Mouse (Mus musculus) frontal cortex, postnatal 10 days (tissue): Measurements from ENCODE around the gene 2810006K23Rik.
"Not testable (repeated sequence)": the region's sequence is repeated elsewhere in the genome, so short reads cannot be mapped to it uniquely, and the experiment has no call there.

Experiments used
- DNase-seq, 2 experiments: peaks; one replicate each; pipeline ENCODE4 v3.0.0; 2022; ENCODE audit warnings: low spot score in 2 of 2, mixed read lengths in 1 of 2

2810006K23Rik gene

DNA sequence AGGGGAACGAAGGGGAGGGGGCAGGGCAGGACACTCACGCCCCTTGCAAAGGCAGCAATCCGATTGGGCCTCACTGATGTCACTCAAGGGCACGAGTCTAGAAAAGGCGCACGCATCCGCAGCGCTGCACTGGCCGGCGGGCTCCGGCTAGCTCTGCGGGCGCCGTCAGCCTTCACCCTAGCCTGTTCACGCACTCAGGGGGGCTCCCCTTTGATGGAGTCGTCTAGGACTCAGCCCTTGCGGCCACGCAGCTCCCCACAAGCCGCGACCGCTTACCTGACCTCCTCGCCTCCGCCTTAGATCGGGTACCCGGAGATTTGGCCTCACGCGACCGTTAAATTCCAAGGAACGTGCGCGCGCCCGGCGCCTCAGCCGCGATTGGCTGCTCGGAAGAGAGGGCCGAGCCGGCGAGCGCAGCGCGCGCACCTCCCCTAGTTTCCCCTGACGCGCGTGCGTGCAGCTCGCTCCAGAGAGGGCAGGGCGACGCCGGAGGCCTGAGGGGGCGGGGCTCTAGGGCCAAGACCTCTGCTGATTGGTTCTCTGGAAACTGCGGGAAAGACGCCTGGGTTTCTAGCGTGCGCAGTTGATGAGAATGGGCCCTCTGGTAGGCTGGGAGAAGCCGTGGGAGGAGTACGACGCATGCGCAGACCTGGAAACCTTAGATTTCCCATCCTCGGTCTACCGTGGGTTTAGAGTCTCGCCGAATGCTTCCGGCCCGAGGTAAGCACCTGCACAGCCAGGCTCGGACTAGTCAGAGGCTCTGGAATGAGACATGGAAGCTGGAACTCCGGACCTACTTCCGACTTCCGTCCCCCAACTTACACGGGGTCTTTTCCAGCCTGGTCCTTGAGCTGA lies at the start of gene 2810006K23Rik, which contains the start of gene Mphosph9:
TSS of gene 2810006K23Rik (plus strand) at position 580 of the 855 bp plus-strand sequence.
TSS of gene Mphosph9 (minus strand) at position 463 of the 855 bp plus-strand sequence.
- peak; percentile 99 for DNase-seq

DNA sequence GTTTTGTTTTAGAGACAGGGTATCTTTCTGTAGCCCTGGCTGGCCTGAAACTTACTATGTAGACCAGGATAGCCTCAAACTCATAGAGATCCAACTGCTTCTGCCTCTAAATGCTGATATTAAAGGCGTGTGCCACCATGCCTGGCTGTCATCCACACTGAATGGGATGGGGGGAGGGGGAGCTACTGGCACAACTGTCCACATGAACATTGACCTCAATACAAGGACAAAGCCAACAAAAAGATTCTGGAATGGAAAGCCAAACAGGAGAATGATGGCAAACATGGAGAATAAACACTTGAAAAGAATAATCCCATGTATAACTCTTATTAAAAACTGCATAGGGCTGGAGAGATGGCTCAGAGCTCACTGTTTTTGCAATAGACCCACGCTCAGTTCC lies 45.0 kb upstream of the 2810006K23Rik start:
- DNase-seq: no peak

DNA sequence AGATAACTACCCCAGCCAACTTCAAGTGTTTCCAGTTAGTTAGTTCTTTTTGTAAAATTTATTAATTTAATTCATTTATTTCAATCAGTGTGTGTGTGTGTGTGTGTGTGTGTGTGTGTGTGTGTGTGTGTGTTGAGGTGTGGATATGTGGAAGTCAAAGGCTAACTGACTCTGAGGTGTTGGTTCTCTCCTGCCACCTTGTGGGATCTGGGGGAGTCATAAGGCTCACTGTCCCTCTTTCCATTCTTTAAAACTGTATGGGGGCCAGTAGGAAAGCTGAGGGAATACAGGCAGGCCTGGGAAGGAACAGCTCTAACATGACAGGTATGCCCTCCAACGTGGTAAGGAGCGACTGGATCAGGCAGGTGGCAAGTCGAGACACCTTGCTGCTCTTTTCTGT lies 43.6 kb upstream of the 2810006K23Rik start:
- DNase-seq: no peak

DNA sequence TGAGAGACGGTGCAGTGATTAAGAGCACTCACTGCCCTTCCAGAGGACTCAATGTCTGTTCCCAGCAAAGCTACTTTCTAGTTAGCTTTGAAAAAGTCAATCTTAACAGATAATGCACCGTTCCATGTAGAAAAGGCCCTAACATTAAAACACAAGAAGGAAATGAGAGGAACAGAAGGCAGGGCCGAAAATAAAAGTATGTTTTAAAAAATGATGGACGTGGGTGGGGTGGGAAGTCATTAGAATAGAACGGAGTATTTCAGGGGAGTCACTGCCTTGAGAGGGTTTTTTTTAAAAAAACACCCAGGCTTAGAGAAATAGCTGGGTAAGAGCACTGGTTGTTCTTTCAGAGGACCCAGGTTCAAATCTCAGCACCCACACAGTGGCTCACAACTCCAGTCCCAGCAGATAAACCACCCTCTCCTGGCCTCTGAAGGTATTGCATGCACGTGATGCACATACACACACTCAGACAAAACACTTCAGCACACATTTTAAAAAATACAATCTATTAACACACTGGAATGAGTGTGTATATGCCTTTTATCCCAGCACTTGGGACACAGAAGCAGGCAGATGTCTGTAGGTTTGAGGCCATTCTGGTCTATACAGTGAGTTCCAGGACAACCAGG lies 40.2 kb upstream of the 2810006K23Rik start:
- no peak for DNase-seq

DNA sequence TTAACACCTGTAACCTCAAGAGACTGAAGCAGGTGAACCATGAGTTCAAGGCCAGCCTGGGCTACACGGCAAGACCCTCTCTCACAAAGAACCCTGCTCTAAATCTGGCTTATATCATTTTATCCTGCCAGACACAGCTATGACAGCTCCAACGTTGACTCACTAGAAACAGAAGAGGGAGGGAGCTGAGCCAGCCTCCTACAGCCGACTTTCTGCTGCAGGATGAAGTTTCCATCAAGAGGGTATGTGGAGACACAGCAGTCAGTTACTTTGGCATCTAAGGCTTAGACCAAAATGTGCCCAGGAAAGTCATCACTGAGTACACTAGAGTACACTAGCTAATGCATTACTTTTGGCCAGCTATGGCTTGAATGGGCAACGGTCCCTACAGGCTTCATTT lies 37.7 kb upstream of the 2810006K23Rik start:
- DNase-seq: no peak

DNA sequence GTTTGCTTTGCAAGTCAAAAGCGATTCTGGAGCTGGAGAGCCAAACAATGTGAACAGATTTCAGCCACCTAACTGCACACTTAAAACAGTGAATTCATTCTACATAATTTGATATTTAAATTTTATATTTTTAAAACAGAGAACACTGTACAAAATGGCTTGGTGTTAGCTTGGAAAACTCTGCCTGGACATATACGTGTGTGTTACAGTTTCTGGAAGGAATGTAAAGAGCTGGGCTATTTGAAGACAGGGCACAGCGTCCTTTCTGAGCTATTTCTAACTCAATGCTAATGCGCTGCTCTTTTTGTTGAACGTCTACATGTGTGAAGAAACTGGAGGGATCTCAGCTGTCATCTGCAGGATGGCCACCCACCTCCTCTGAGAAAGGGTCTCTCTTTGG lies 33.9 kb upstream of the 2810006K23Rik start:
- DNase-seq: no peak

DNA sequence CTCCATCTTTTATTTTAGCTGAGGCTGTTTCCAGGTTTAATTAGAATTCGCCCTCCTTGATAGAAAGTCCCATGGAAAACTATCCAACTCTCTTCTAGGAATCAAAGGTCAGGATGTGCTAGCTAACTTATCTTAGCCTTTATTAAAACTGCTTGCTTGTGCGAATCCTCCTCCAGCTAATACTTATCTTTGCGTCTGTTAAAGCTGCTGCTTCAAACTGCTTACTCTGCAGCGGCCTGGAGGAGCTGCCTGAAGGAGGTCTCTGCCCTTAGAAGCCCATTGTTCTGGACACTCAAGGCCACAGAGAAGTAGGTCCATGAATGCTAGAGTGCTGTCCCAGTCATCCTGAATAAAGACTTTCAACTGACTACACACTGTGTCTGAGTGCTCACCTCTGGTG lies 31.4 kb upstream of the 2810006K23Rik start:
- DNase-seq: no peak

DNA sequence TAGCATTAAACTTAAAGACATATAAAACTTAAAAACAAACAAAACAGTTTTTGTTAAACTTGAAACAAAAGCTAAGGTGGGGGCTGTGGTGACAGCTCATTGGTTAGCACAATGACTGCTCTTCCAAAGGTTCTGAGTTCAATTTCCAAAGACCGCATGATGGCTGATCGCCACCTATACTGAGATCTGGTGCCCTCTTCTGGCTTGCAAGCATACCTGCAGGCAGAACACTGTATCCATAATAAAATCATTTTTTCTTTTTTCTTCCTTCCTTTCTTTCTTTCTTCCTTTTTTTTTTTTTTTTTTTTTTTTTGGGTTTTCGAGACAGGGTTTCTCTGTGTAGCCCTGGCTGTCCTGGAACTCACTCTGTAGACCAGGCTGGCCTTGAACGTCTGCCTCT lies 28.6 kb upstream of the 2810006K23Rik start:
- DNase-seq: not testable (repeated sequence)

DNA sequence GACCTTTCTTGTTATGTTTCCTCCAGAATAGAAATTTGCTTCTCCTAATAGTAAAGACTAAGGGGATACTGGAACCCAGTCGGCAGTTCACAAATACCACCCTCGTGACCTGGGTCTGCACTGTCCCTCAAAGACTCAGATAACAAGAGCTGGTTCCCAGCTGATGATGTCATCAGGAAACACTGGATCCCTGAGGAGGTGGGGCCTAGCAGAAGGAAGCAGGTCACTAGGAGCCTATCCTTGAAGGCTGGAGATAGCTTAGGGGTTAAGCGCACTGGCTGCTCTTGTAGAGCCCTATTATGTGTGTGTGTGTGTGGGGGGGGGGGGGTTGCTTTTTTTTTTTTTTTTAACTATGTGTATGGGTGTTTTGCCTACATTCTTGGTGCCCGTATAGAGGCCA lies 27.8 kb upstream of the 2810006K23Rik start:
- no peak for DNase-seq

DNA sequence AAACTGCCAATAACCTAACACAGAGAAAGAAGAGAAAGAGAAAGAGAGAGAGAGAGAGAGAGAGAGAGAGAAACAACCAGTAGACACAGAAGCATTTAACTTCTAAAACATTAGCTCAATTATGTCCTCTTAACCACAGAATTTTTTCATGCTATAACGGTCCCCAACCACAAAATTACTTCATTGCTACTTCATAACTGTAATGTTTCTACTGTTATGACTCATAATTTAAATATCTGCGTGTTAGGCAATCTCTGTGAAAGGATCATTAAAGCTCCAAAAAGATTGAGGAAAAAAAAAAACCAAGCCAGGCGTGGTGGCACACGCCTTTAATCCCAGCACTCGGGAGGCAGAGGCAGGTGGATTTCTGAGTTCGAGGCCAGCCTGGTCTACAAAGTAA lies 25.0 kb upstream of the 2810006K23Rik start:
- DNase-seq: not testable (repeated sequence)

DNA sequence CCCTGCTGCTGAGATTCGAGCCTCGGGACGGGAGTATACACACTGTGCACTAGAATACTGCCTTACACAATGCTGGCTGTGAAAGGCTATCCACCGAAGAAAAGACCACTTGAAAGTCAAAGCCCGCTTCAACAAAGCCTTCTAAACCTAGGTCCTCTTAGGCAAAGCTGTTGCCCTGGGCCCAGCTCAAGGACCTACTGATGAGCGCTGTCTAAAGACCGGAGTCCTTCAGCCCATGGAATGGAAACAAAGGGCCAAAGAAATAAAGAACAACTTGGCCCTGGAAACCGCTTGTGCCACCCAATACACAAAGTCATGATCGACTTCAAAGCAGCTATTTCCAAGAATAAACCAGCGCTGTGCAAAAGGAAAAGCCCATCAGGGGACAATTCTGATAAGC lies 18.7 kb upstream of the 2810006K23Rik start:
- no peak for DNase-seq

DNA sequence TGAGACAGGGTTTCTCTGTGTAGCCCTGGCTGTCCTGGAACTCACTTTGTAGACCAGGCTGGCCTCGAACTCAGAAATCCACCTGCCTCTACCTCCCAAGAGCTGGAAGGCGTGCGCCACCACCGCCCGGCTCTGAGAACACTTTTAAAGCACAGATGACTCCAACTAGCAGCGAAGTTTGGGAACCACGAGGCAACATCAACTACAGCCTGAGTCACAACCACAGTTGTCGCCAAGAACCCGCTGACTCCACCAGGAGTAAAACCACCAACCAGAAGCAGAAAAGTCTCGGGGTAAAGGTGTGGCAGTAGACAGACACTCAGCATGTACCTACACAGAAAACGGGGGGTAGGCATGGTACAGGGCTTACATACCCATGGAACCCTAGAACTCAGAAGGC lies 17.8 kb upstream of the 2810006K23Rik start:
- no peak for DNase-seq

DNA sequence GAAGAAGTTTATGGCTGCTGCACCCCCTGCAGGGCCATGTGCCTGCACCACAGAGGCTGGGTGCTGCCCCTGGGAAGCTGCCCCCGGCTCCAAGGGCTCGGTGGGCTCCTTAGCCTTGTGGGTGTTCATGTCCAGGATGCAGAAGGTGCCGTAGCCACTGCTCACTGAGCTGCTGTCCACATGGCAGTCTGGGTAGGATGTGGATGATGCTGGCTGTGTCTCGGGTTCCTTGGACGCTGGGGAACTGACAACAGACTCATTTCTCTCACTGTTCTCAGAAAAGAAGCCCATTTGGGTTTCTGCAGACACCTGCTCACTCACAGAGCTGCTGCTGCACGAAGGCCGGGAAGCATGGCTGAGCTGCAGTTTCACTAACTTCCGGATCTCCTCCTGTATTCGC lies 12.4 kb upstream of the 2810006K23Rik start:
- no peak for DNase-seq

DNA sequence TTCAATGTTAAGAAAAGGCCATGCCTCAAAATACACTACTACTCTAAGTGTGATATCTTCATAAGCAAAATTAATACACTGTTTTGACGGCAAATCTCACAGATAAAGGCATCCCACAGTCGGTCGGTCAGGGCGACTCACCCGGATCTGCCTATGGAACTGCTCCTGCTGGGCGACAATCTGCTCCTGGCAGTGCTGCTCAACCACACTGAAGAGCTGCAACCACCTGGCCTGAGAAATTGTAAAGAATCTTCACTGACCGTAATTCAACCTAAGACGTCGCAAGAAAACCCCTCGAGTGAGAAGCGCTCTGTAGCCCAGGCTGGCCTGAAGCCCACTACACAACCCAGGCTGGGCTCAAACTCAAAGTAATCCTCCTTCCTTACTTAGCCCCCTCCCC lies 11.9 kb upstream of the 2810006K23Rik start:
- no peak for DNase-seq

DNA sequence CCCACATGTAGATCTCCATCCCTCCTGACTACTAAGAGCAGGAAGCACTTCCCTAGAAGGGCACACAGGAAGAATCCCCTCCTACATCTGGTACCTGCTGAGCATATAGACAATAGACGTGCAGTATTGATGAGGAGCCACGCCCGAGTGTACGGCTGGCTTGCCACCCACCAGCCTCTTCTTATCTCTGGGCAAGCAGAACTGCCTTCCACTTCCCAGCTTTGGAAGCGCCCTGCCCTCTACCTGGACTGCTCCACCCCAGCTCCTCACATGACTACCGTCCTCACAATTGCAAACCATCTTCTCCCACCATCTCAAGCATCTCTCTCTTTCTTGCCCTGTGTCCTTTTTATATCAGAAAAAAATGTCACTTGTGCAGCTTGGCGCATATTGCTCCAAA lies 10.2 kb upstream of the 2810006K23Rik start:
- no peak for DNase-seq

DNA sequence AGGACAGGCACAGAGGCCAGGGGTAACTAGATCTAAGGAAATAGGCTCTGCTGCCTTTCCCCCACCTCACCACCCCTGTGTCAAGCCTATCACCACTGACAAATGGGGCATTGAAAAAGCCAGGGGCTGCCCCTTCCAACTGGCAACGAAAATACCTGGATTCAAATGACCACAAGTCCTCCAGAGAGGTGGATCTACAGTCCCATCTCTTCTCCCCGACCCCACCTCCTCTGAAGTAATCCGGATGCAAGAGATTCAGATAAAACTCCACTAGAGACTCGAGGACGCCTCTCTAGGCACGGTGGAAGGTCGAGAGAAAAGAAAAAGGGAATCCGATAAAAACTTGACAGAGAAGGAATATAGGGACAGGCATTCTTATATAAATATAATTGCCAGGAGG lies 1.1 kb upstream of the 2810006K23Rik start:
- DNase-seq: no peak

DNA sequence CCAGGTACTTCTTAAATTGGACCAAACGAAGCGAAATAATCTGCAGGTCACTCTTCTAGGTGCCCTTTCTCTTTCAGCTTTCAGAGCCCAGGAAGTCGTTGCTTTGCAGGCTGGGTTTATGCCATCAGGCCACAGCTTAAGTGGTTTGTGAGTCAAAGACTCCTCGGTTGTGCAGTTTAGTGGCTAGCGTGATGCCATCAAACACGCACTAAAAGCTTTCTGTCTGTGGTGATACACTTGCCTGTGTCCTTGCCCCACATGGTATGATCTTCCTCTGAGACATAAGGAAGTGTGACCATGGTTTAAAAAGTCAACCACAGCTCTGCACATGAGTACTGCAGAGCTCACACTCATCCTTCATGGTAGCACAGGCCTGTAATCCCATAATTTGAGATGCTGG lies 2.2 kb downstream of the 2810006K23Rik start:
- DNase-seq: no peak

DNA sequence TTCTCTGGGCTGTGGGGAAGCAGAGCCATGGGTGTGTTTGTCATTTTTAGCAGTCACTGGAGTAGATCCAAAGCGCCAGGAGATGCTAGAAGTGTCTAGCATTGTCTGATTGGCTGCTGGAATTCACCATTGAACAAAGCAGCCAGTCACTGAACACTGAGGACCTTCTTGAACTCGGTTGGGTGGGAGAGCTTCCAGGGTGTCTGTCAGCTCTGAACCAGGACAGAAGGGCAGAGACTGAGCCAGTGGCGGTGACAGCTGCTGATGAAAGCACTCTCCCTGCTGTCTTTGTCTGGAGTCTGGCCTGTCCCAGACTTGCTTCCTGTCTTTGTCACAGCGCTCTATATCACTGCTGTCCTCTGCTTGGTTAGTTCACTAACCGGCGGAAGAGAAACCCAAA lies 6.5 kb downstream of the 2810006K23Rik start:
- peak; percentile 48 to 70 for DNase-seq

DNA sequence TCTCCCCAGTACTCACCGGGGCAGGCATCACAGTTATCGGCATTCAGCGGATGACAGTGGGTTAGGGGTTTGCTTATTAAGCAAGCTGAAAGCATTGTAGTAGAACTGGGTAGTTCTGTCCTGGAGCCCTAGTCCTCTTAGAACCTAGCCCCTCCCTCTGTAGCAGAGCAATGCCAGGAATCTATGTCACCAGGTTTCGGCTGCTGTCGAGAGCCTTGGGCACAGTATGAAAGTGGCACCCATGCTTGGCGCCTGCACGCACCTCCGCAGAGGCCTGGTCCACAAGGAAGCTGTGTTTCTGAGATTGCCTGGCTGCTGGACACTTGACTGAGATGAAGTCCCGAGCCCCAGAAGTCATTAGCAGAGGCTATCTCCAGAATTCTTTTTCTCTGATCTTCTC lies 9.2 kb downstream of the 2810006K23Rik start:
- DNase-seq: no peak

DNA sequence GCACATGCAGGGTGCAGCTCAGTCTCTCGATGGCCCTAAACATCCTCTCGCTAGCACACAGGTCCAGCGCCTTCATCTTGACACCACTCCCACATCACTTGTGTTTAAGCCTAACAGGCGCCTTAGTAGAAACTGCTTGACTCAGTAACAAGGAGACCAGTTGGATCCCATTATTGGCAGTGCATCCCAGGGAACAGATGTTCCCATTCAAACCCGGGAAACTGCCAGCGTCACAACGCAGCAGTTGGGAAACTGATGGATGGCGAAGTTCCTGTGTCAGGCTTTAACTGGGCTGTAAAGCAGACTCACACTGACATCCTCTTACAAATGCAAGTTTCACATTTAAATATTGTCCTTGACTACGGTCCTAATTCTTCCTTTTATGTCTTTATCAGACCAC lies 10.0 kb downstream of the 2810006K23Rik start:
- no peak for DNase-seq

DNA sequence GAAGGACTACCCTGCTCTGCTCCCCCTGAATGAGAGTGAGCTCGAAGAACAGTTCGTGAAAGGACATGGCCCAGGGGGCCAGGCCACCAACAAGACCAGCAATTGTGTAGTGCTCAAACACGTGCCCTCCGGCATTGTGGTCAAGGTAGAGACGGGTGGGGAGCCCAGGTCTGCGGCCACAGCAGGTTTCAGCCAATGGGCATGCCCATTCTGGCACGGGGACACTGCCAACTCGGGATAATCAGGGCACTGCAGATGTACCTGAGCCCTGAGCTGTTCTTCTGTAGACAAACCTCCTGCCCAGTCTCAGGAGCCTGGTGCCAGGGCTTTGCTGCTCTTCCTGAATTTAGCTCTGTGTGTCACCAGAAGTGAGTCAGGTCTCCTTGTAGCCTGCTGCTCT lies 10.9 kb downstream of the 2810006K23Rik start:
- DNase-seq: no peak

DNA sequence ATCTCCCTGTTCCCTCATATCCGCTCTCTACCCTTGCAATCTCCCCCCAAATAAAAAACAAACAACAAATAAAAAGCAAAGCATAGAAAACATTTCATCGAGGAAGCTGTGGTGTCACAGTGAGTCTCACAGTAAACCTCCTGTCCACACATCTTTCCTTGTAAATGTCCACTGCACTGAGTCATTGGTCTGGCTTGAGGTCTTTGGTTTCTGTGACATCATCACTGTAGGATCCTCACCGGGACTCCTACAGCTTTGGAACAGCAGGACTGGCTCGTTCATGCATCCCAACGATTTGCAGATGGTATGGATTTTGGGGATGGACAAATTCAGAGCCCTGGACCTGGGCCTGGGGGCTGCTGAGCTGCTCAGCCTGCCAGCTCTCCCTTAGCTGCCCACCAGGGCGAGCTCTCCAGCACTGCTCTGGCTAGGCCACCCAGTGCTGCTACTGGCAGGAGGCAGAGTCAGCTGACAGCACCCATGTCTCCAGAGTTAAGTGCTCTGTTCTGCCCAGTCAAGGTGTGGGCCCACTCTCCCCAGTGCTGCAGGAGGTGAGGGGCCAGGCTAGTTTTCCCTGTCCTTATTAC lies 14.0 kb downstream of the 2810006K23Rik start:
- DNase-seq: not testable (repeated sequence)

DNA sequence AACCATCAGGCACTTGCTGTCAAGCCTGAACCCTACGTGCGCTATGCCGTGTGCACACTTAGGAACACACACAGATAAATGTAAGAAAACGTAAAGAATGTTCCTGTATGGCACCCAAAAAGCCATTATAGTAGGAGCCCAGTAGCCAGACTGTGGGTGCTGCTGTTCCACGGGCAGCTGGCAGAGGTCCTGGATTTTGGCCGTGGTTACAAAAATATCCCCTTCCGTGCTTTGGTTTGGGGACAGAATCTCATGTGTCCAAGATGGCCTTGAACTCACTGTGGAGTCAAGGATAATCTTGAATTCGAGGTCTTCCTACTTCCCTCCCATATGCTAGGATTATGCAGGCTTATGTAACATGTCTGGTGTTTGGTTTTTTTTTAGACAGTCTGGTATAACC lies 15.0 kb downstream of the 2810006K23Rik start:
- no peak for DNase-seq
